Mouse (Mus musculus) CD8-positive naive resting alpha-beta T cell, adult 57 days (primary cell): ENCODE measurements around the gene Ccdc85c. TPM values are rescaled to one million over a fixed set of nuclear protein-coding genes. Genes with fewer than 3 reads are reported as not detected.

Experiments
- total RNA-seq: library from RNA; stranded (reverse); gene quantifications from one replicate; pipeline ENCODE4 v1.2.4, GENCODE M21; 2023

Gene Ccdc85c
- 1.9 TPM for total RNA-seq

GRCm38 (mm10) chr12:108274661-108275507 is at the start of gene Ccdc85c:
Ccdc85c (minus strand) TSS chr12:108275425.

GRCm38 (mm10) chr12:108305812-108306794 is 30.9 kb upstream of the Ccdc85c start, which contains the start of gene Hhipl1:
Hhipl1 (plus strand) TSS chr12:108306270.

GRCm38 (mm10) chr12:108179321-108180266 is 95.6 kb downstream of the Ccdc85c start, which contains the start of gene Ccnk:
Ccnk (plus strand) TSS chr12:108179579.

GRCm38 (mm10) chr12:108179246-108179320 is 96.1 kb downstream of the Ccdc85c start, which contains the start of gene Setd3:
Setd3 (minus strand) TSS chr12:108179314.

Other genes starting within 250 kb of the Ccdc85c start
- 69.0 TPM for gene Setd3, start 96.1 kb downstream of the Ccdc85c start, total RNA-seq
- 82.5 TPM for gene Ccnk, start 95.8 kb downstream of the Ccdc85c start, total RNA-seq
- gene Hhipl1, start 30.8 kb upstream of the Ccdc85c start, total RNA-seq: not detected
- gene Cyp46a1, start 59.0 kb upstream of the Ccdc85c start, total RNA-seq: not detected
- gene Eml1, start 95.5 kb upstream of the Ccdc85c start, total RNA-seq: 0.15 TPM